ENCODE assay signal across 14 mouse cellular contexts in the genomic region with DNA sequence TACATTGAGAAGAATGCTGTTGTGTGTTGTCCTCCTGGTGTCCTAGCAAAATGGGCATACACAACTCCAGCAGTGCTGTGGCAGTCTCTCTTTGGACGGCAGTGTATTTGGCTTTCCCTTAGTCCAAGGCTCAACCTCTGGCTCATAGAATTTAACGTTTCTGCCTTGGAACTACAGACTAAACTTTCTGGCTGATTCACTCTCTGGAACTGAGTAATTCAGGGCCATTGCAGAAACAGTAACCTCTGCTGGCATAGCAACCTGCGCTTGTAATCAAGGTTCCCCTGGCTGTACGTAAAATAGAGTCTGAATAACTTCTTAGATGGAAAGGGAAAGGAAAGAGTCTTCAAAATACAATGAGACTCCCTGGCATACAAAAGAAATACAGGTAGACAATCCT.
"Had no signal": no experiment of that assay in that cellular context is flagged by ENCODE, and none has a peak within 500 bp of the region (broad histone marks: within the 10 kb centered on the region; RNA-seq: fewer than 3 reads in every experiment).

No protein-coding gene starts in this region.

- DNase-seq: gastrocnemius, adult 2 months; gastrocnemius, postnatal 10 days; gastrocnemius, postnatal 25 days; heart, adult 18-20 months; heart, postnatal 10 days; heart, postnatal 4 days; kidney, adult 18-20 months; kidney, adult 8-10 months; kidney, postnatal 10 days; kidney, postnatal 25 days; layer of hippocampus, adult 9-11 months; layer of hippocampus, postnatal 36 days; liver; liver, embryonic 13.5 days had no signal
